Mouse (Mus musculus): ENCODE data around the gene Evi2b. TPM values are rescaled to one million over a fixed set of nuclear protein-coding genes. Genes with fewer than 3 reads are reported as not detected.
A peak's percentile ranks its signal among the peaks of the same experiment; 100 is the strongest.

Gene Evi2b
- polyA plus RNA-seq, 1 experiment from 2014 or later: 0.14 TPM

DNA sequence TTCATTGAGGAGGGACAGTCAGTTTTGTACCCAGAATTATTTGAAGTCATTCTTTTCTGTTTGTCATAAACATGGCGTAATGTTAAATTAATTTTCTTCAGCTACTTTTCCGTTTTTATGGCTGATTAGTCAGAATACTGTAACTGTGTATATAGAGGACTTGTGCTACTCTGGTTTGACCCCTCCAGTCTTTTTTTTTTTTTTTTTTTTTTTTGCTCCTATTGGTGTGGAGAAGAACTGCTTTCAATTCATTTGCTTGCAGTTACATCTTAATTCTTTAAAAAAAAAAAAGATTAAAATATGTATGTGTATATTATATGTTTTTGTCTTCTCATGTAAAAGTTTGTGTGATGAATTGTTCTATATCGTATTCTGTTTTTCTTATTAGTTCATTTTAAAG is 11.6 kb downstream of the Evi2b start:
- no peak for ATAC-seq
- H3K9me3 ChIP-seq (ENCODE audit: control insufficient read depth, low read length): no peaks in the 10 kb centered on the region
- H3K27me3 ChIP-seq (replicated peaks; ENCODE audit: control insufficient read depth, insufficient read depth, low read length): no peaks in the 10 kb centered on the region
- H3K27ac ChIP-seq (ENCODE audit: low read length): no peak overlapping the region
- 93% methylated on average over 3 of the region's 3 CpGs for WGBS
- no peak overlapping the region for H3K4me3 ChIP-seq (replicated peaks; ENCODE audit: low read length)
- no peak overlapping the region for H3K4me2 ChIP-seq (ENCODE audit: low read length)
- H3K9ac ChIP-seq (replicated peaks; ENCODE audit: low read depth, low read length): no peak overlapping the region
- H3K36me3 ChIP-seq (ENCODE audit: control insufficient read depth, insufficient read depth): no peaks in the 10 kb centered on the region
- no peaks in the 10 kb centered on the region for H3K4me1 ChIP-seq (replicated peaks; ENCODE audit: control insufficient read depth, insufficient read depth, low read length)

DNA sequence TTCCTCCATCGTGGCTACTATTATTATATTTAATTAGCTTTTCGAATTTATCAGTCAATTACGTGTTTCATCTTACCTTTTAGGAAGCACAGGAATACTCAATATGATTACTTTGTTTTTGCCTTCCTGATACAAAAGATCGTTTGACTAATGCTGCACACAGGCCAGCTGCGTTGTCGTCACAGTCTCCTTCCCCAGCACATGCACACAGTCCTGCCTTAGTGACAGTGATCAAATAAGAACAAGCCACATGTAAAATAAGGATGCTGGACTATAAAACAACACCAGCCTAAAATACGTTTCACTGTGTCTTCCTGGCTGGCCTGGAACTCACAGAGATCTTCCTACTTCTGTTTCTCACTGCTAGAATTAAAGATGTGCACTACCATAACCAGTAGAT is 19.1 kb downstream of the Evi2b start:
- WGBS: 48% methylated on average over 7 of the region's 7 CpGs
- H3K36me3 ChIP-seq (ENCODE audit: control insufficient read depth, insufficient read depth): no peaks in the 10 kb centered on the region
- peaks cover 11% of the 10 kb centered on the region for H3K4me1 ChIP-seq (replicated peaks; ENCODE audit: control insufficient read depth, insufficient read depth, low read length)
- no peak overlapping the region for H3K9ac ChIP-seq (replicated peaks; ENCODE audit: low read depth, low read length)
- H3K27ac ChIP-seq (ENCODE audit: low read length): no peak overlapping the region
- no peaks in the 10 kb centered on the region for H3K27me3 ChIP-seq (replicated peaks; ENCODE audit: control insufficient read depth, insufficient read depth, low read length)
- ATAC-seq: no peak
- H3K4me2 ChIP-seq (ENCODE audit: low read length): no peak overlapping the region
- no peak overlapping the region for H3K4me3 ChIP-seq (replicated peaks; ENCODE audit: low read length)
- no peaks in the 10 kb centered on the region for H3K9me3 ChIP-seq (ENCODE audit: control insufficient read depth, low read length)

DNA sequence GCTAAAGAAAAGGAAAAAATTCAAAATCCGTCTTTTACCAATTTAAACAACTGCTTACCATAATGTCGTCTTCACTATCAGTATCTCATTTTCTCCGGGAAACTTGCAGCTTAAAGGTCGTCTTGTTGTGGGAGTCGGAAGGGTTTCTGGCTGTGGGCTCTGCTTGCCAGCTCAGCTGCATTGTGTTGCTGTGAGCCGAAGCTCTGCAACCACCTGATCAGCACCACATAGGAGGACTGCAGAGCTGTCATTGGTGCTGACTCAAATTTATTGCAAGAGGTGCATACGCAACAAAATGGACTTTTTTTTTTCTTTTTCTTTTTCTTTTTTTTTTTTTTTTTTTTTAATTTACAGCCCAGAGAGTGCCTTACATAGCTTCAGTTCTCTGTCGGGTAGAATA is 19.7 kb downstream of the Evi2b start, which contains the start of gene Omg:
Gene Omg, minus strand, starts transcription at position 240 of the 400 bp plus-strand sequence.
- peak; percentile 86 for ATAC-seq
- H3K27me3 ChIP-seq (replicated peaks; ENCODE audit: control insufficient read depth, insufficient read depth, low read length): no peaks in the 10 kb centered on the region
- 0 out of 2 replicates have a peak within 1 kb of the TSS, but pooled peaks have one; percentile 6 for H3K4me3 ChIP-seq (replicated peaks; ENCODE audit: low read length)
- 16% methylated on average over 8 of the region's 8 CpGs for WGBS
- H3K4me1 ChIP-seq (replicated peaks; ENCODE audit: control insufficient read depth, insufficient read depth, low read length): peaks cover 11% of the 10 kb centered on the region
- no peak within 1 kb of the TSS for H3K9ac ChIP-seq (replicated peaks; ENCODE audit: low read depth, low read length)
- H3K9me3 ChIP-seq (ENCODE audit: control insufficient read depth, low read length): no peaks in the 10 kb centered on the region
- H3K27ac ChIP-seq (ENCODE audit: low read length): 0 out of 2 replicates have a peak within 1 kb of the TSS, but pooled peaks have one; percentile 3
- no peaks in the 10 kb centered on the region for H3K36me3 ChIP-seq (ENCODE audit: control insufficient read depth, insufficient read depth)
- H3K4me2 ChIP-seq (ENCODE audit: low read length): peak within 1 kb of the TSS; percentile 21

DNA sequence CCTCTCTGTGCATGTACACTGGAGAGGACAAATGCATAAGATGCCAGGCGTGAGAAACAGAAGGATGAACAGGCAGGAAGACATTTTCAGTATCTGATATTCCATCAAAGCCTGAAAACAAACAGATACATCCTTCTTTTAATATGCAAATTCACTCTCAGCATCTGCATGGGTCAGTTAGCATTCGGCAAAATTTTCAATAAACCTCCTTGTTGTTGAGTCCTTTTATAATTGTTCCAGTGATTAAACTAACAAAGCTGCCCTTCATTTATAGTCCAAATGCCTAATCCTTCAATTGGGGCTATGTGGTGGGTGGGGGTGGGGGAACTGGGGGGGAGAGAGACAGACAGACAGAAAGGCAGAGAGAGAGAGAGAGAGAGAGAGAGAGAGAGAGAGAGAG is 20.6 kb downstream of the Evi2b start:
- H3K4me2 ChIP-seq (ENCODE audit: low read length): peak overlapping the region; percentile 0; the same call in 1 of the 2 replicates
- ATAC-seq: no peak
- WGBS: 6% methylated on average over 2 of the region's 2 CpGs
- no peak overlapping the region for H3K4me3 ChIP-seq (replicated peaks; ENCODE audit: low read length)
- H3K27me3 ChIP-seq (replicated peaks; ENCODE audit: control insufficient read depth, insufficient read depth, low read length): no peaks in the 10 kb centered on the region
- H3K9me3 ChIP-seq (ENCODE audit: control insufficient read depth, low read length): no peaks in the 10 kb centered on the region
- no peak overlapping the region for H3K9ac ChIP-seq (replicated peaks; ENCODE audit: low read depth, low read length)
- 0 out of 2 replicates have a peak overlapping the region, but pooled peaks have one; percentile 5 for H3K27ac ChIP-seq (ENCODE audit: low read length)
- H3K4me1 ChIP-seq (replicated peaks; ENCODE audit: control insufficient read depth, insufficient read depth, low read length): peaks cover 11% of the 10 kb centered on the region
- no peaks in the 10 kb centered on the region for H3K36me3 ChIP-seq (ENCODE audit: control insufficient read depth, insufficient read depth)

DNA sequence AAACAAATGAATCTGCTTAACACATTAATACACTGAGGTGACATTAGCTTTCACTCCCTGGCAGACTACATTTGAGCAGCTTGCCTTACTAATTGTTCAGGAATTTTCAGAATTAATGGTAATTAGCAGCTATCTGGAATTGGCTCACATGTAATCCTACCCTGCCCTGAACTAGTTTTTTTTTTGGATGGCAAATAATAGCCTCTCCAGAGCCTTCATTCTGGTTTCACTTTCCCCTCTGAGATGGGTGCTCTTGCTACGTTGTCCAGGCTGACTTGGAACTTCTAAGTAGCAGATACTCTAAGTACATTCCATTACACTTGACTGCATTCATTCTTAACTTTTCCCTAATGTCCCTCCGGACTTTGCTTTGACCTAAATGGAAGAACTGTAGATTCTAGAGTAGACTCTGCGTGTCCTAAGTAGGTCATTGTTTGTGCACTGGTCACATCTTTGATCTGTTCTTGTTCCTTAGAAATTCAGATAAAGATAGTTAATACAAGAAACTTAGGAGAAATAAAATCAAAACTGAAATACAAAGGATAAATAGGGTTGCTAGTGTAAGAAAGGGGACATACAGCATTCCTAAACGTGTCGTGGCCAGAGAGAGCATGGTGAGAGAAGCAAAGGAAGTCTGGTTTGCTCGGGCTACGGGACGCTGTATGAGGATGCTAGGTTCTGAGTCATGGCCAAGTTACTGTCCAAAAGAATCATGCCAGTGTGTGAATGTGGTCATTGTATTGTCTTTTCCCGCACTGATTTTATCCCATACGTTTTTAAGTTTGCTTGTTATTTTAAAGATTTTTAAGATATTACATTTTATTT is 28.4 kb downstream of the Evi2b start:
- Histone ChIP-seq H3K4me2 (ENCODE audit: low read length) (no peak overlapping the region), H3K4me1 (replicated peaks; ENCODE audit: control insufficient read depth, insufficient read depth, low read length) (peaks cover 5% of the 10 kb centered on the region), H3K9me3 (ENCODE audit: control insufficient read depth, low read length) (no peaks in the 10 kb centered on the region), H3K27ac (ENCODE audit: low read length) (no peak overlapping the region), H3K9ac (replicated peaks; ENCODE audit: low read depth, low read length) (no peak overlapping the region), H3K4me3 (replicated peaks; ENCODE audit: low read length) (no peak overlapping the region), H3K36me3 (ENCODE audit: control insufficient read depth, insufficient read depth) (no peaks in the 10 kb centered on the region), H3K27me3 (replicated peaks; ENCODE audit: control insufficient read depth, insufficient read depth, low read length) (no peaks in the 10 kb centered on the region)
- ATAC-seq: peak; percentile 38; the same call in 1 of the 2 replicates
- WGBS: 44% methylated on average over 10 of the region's 10 CpGs

DNA sequence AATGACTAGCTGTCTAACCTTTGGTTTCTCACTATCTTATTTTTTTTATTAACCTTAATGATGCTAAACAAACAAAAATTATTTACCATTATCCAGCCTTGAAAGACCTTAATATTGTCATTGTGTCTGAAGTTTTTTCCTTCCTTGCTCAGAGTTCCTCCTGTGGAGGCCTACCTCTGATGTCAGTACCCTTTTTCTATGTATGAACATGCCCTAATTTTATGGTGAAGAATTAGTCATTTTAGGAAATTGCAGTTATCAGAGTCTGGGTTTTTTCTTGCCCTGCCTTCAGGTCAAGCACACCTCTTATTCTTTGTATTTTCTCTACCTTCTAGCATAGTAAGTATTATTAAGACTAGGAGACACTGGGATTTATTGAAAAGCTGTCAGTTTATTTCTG is 38.8 kb downstream of the Evi2b start:
- no peaks in the 10 kb centered on the region for H3K27me3 ChIP-seq (replicated peaks; ENCODE audit: control insufficient read depth, insufficient read depth, low read length)
- no peak overlapping the region for H3K9ac ChIP-seq (replicated peaks; ENCODE audit: low read depth, low read length)
- no peaks in the 10 kb centered on the region for H3K9me3 ChIP-seq (ENCODE audit: control insufficient read depth, low read length)
- no peak overlapping the region for H3K27ac ChIP-seq (ENCODE audit: low read length)
- no peaks in the 10 kb centered on the region for H3K4me1 ChIP-seq (replicated peaks; ENCODE audit: control insufficient read depth, insufficient read depth, low read length)
- H3K4me3 ChIP-seq (replicated peaks; ENCODE audit: low read length): no peak overlapping the region
- no peak for ATAC-seq
- H3K36me3 ChIP-seq (ENCODE audit: control insufficient read depth, insufficient read depth): 0 out of 2 replicates have a peak, but pooled peaks cover 7% of the 10 kb centered on the region
- H3K4me2 ChIP-seq (ENCODE audit: low read length): no peak overlapping the region

DNA sequence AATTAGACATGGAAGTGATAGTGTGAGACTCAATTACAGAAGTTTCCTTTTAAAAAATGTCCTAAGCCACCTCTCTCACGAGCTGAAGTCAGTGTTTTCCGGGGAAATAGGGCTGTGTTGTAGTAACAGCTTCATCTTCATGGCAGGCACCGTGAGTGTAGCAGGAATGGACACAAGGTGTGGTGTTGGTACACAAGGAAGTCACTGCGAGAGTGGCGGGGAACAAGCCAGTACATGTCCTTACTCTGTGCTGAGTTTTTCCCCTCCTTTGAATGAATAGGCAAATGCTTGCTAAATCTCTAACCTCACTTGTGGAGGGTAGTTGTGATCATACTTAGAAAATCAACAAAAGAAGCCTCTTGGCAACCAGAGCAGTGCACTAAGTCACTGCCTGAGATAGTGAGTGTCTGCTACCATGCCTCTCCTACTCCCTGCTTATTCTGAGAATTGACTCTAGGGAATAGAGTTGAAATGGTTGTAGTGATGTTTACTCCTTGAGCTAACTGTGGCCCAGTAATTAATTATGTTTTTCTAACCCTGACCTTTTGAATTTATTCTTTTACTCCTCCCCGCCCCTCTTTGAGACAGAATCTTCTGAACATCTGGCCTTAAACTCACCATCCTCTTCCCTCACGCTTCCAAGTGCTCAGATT is 39.6 kb downstream of the Evi2b start:
- no peak overlapping the region for H3K27ac ChIP-seq (ENCODE audit: low read length)
- no peak for ATAC-seq
- H3K4me1 ChIP-seq (replicated peaks; ENCODE audit: control insufficient read depth, insufficient read depth, low read length): no peaks in the 10 kb centered on the region
- 0 out of 2 replicates have a peak, but pooled peaks cover 6% of the 10 kb centered on the region for H3K36me3 ChIP-seq (ENCODE audit: control insufficient read depth, insufficient read depth)
- H3K27me3 ChIP-seq (replicated peaks; ENCODE audit: control insufficient read depth, insufficient read depth, low read length): no peaks in the 10 kb centered on the region
- 90% methylated on average over 7 of the region's 7 CpGs for WGBS
- no peak overlapping the region for H3K9ac ChIP-seq (replicated peaks; ENCODE audit: low read depth, low read length)
- no peak overlapping the region for H3K4me3 ChIP-seq (replicated peaks; ENCODE audit: low read length)
- no peaks in the 10 kb centered on the region for H3K9me3 ChIP-seq (ENCODE audit: control insufficient read depth, low read length)
- no peak overlapping the region for H3K4me2 ChIP-seq (ENCODE audit: low read length)

DNA sequence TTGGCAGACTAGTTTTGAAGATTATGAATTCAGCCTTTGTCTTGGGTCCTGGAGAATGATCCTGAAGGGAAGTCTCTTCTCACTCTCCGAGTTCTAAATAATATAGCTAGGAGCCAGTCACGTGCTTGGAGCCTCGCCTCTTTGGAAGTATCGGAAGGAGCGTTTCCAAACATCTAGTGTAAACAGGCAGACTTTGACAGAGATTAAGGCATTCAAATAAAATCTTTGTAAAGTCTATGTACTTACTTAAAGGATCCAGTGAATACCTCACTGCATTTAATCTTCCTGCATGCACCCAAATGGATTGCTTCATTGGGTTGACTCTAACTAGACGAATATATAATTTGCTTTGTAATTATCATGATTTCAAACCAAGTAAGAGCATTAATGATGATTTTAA is 40.2 kb downstream of the Evi2b start:
- no peak overlapping the region for H3K4me2 ChIP-seq (ENCODE audit: low read length)
- no peak overlapping the region for H3K4me3 ChIP-seq (replicated peaks; ENCODE audit: low read length)
- H3K27ac ChIP-seq (ENCODE audit: low read length): no peak overlapping the region
- 89% methylated on average over 6 of the region's 6 CpGs for WGBS
- H3K9ac ChIP-seq (replicated peaks; ENCODE audit: low read depth, low read length): no peak overlapping the region
- H3K9me3 ChIP-seq (ENCODE audit: control insufficient read depth, low read length): no peaks in the 10 kb centered on the region
- ATAC-seq: no peak
- no peaks in the 10 kb centered on the region for H3K27me3 ChIP-seq (replicated peaks; ENCODE audit: control insufficient read depth, insufficient read depth, low read length)
- peaks cover 5% of the 10 kb centered on the region; the same call in 1 of the 2 replicates for H3K36me3 ChIP-seq (ENCODE audit: control insufficient read depth, insufficient read depth)
- H3K4me1 ChIP-seq (replicated peaks; ENCODE audit: control insufficient read depth, insufficient read depth, low read length): no peaks in the 10 kb centered on the region

DNA sequence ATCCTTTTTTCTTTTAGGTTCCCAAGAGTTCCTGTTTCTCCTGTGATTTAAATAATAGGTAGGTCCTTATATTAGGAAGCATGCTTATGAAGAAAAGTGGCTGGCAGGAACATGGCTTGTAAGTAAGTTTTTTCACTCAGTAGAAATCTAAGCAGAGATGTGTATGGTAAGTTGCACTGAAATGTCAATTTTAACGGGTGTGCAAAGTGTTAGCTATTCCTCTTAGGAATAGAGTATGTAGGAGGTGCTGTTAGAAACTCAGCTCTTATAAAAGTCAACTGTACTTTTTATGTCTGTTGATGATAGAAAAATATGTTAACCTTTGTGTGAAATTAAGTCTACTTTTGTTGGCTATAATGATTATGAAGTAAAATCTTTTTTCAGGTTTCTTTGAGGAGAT is 55.5 kb downstream of the Evi2b start:
- H3K9ac ChIP-seq (replicated peaks; ENCODE audit: low read depth, low read length): no peak overlapping the region
- peaks cover 12% of the 10 kb centered on the region; the same call in 1 of the 2 replicates for H3K36me3 ChIP-seq (ENCODE audit: control insufficient read depth, insufficient read depth)
- no peak for ATAC-seq
- H3K4me3 ChIP-seq (replicated peaks; ENCODE audit: low read length): no peak overlapping the region
- no peak overlapping the region for H3K27ac ChIP-seq (ENCODE audit: low read length)
- 84% methylated on average over 1 of the region's 1 CpGs for WGBS
- no peaks in the 10 kb centered on the region for H3K9me3 ChIP-seq (ENCODE audit: control insufficient read depth, low read length)
- H3K4me1 ChIP-seq (replicated peaks; ENCODE audit: control insufficient read depth, insufficient read depth, low read length): no peaks in the 10 kb centered on the region
- no peaks in the 10 kb centered on the region for H3K27me3 ChIP-seq (replicated peaks; ENCODE audit: control insufficient read depth, insufficient read depth, low read length)
- H3K4me2 ChIP-seq (ENCODE audit: low read length): no peak overlapping the region
